Mouse (Mus musculus) activated CD4-positive, CD25-positive, alpha-beta regulatory T cell (primary cell): ENCODE data around the gene Ipo13. TPM values are rescaled to one million over a fixed set of nuclear protein-coding genes. Genes with fewer than 3 reads are reported as not detected.

Experiments
- polyA plus RNA-seq, 2 experiments: library from polyadenylated mRNA; unstranded; fragments of 100-300 nt; shearing (Covaris generic); gene quantifications; one replicate each; pipeline ENCODE4 v1.2.1; 2017

Ipo13 gene
- polyA plus RNA-seq = 10 to 100 TPM; 17.8 to 23.8 TPM

DNA sequence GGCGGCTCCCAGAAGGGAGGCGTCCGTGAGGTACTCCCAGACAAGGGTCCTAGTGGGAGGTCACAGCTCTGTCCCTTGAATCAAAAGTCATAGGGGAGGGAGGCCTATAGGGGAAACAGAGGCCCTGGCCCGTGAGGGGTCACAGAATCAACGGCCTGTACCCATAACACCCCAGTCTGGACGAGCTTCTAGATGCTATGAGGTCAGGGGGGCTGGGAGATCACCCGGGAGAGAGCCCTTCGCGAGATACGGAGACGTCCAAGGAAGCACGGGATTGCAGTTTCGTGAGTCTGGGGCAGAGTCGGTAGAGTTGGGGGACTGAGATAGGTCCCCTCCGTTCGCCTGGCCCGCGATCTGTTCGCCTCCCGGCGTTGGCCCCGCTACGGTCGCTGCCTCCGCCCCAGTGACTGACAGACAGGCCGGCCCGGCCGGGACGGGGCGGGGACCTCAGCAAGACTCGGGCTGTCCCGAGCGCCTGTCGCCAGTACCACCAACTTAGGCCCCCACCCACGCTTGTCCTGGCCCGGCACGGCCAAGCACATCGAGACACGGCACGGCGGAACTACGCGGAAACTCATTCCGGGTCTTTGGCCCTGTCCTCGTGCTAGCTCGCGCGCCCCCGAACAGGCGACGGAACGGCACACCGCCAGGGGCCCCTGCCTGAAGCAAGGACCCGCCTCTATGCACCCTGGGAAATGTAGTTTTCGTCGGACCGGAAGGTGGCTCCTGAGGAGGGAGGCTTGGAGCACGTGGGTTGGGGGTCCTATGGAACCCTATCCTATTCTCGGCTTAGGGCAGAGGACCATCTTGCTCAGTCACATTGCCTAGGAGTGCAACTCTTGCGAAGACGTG, at the start of gene Ipo13:
Ipo13 (minus strand) TSS at position 409 of the 852 bp plus-strand sequence.

DNA sequence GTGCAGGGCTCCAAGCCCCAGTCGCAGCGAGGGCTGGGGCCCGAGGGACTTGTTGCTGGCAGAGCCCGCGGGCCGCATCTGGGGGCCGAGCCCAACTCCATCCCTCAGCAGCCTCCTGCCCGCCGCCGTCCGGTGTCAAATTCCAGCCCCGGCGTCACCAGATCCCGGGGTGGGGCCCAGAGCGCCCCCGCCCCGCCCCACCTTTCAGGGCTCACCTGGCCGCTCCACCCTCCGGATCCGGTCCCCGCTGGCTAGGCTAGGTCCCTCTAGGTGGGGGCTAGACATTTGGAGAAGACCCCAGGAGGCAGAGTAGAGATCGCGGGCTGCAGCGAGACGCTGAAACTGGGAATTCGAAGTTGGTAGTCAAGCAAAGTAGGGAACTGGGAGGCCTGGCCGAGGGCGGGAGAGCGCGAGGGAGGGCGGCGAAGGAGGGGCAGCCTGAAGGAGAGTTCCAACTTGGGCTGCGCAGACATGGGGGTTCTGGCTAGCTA, 14.6 kb upstream of the Ipo13 start, which contains the start of gene Artn:
Artn (minus strand) TSS at position 373 of the 491 bp plus-strand sequence.

DNA sequence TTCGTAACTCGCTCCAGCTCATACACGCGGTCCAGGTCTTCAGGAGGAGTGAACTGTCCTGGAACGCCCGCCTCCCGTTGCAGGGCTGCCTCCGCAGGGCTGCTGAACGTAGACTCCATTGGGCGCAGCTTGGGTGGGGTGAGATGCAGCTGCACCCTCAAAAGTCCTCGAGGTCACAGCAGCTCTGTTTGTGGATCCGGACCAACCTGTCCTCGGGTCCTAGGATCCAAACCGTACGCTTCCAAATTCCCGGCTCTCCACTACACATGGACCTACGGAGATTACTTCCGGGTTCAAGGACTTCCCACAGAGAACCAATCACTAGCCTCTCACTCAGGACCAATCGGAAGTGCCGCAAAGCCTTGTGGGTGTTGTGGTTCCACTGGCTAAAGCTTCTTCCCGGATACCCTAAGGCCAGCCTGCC, 23.0 kb downstream of the Ipo13 start, which contains the start of gene Dph2:
Dph2 (minus strand) TSS at position 295 of the 424 bp plus-strand sequence.

DNA sequence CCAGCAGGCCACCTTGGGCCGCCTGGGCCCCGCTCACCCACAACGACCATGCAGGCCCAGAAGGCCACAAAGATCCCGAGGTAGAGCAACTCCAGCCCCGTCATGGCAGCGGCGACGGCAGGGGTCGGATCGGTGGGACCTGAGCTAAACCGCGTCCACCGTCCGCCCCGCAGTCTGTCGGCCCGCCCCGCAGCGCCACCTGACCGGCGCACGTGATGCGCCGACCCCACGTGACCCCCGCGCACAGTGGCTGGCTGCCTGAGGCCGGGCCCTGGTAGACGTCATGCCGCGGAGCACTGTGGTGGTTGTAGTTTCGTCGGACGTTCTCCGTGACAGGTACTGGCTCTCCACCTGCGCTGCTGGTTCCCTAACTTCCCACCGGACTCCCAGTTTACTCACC, 27.7 kb downstream of the Ipo13 start, which contains the start of gene Atp6v0b:
Atp6v0b (minus strand) TSS at position 201 of the 400 bp plus-strand sequence.

DNA sequence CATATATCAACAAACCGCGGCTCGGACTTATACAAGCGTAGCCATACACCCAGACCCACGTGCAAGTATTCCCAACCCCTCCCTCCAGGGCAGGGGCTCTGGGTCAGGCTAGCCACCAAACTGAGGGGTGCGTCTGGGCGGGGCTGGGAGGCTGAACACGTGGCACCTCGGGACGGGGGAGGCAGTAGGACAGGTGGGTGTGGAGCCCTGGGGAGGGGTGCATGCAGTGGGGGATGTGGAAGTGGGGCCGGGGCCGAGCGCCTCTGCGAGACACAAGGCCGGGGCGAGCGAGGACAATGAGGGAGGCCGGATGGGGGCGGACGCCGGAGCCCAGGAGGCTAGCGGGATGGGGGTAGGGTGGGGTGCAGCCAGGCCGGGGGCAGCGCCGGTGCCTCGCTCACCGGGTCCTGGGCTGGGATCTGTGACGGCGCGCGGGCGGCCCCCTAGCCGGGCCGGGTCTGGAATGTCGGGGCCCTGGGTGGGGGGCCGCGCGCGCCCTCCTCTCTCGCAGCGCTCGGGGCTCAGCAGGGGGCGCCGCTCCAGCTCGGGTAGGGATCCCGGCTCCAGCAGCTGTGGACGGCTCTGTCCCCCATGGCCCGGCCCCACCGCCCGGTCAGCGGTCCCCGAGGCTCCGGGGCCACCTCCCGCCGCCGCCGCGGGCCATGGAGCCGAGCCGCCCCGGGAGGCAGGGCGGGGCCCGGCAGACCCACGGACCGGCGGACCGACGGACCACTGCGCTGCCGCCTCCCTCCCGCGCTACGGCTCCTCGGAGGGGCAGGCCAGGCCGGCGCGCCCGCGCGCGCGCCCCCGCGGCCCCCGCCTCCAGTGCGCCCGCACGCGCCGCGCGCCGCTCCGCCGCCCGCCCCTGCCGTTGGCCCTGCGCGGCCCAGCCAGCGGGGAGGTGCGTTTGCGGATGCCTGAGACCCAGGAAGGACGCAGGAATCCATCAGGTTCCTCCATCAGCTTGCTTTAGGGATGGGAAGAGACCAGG, 31.8 kb downstream of the Ipo13 start, which contains the start of gene B4galt2:
B4galt2 (minus strand) TSS at position 787 of the 991 bp plus-strand sequence.

DNA sequence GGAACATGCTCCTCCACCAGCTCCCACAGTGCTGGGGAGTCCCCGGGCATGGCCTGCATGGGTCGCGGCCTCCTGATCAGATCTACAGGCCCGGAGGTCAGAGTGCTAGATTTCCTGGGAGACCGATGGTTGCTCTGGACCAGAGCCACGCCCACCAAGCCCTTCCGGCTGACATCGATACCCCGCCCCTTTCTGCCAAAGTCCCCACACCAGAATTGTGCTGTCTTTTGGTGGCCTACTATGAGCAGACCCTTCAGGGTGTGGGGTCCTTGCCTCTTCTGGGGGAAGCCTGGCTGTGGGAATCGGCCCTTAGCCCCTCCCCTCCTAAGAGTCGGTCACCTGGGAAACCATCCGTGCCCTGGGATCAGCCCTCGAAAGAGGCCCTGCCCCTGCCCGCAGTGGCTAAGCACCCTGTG, 42.3 kb downstream of the Ipo13 start, which contains the start of gene Ccdc24:
Ccdc24 (minus strand) TSS at position 87 of the 416 bp plus-strand sequence.

Other genes with a start within 250 kb of the Ipo13 start
- 10 to 100 TPM; 41.9 to 48.5 TPM for gene Dmap1, start 232.7 kb downstream of the Ipo13 start, polyA plus RNA-seq
- not detected for gene Gm12845, start 190.6 kb downstream of the Ipo13 start, polyA plus RNA-seq
- under 1 TPM in 1 of 2 experiments, not detected in 1; 0.36 TPM for gene Klf17, start 149.4 kb downstream of the Ipo13 start, polyA plus RNA-seq
- gene Slc6a9, start 80.5 kb downstream of the Ipo13 start, polyA plus RNA-seq = under 1 TPM in 1 of 2 experiments, not detected in 1; 0.14 TPM
- not detected for gene Ccdc24, start 42.4 kb downstream of the Ipo13 start, polyA plus RNA-seq
- gene B4galt2, start 31.5 kb downstream of the Ipo13 start, polyA plus RNA-seq = not detected
- 100 to 1,000 TPM; 161 to 167 TPM for gene Atp6v0b, start 27.7 kb downstream of the Ipo13 start, polyA plus RNA-seq
- 10 to 100 TPM; 24.6 to 30.3 TPM for gene Dph2, start 23.0 kb downstream of the Ipo13 start, polyA plus RNA-seq
- gene Artn, start 14.8 kb upstream of the Ipo13 start, polyA plus RNA-seq = not detected
- gene St3gal3, start 219.9 kb upstream of the Ipo13 start, polyA plus RNA-seq = 1 to 10 TPM; 5.6 to 6.0 TPM